Mouse (Mus musculus) kidney, postnatal 0 days (tissue): ENCODE data around the gene Sik1. TPM values are rescaled to one million over a fixed set of nuclear protein-coding genes. Genes with fewer than 3 reads are reported as not detected.
"Not testable (repeated sequence)": the region's sequence is repeated elsewhere in the genome, so short reads cannot be mapped to it uniquely, and the experiment has no call there.

Experiments
- ATAC-seq: fragments of 200-750 bp; cut with Nextera tagmentation; replicated peaks from 2 replicates; pipeline ENCODE4 v1.8.0; 2017; ENCODE audit warnings: low read depth, moderate number of reproducible peaks, moderate TSS enrichment, moderate library complexity; ENCODE audit not compliant: low FRiP score
- DNase-seq: peaks from one replicate; pipeline ENCODE4 v3.0.0-alpha.2; 2016; ENCODE audit warnings: low spot score
- H3K27ac ChIP-seq: fragments of 300-500 bp; sonication (generic); 2 replicates; pipeline ENCODE4 v1.5.1; 2014; ENCODE audit warnings: mild to moderate bottlenecking
- H3K27me3 ChIP-seq: fragments of 300-500 bp; sonication (generic); 2 replicates; pipeline ENCODE4 v1.6.1; 2014; ENCODE audit warnings: low read length, mixed read lengths; ENCODE audit not compliant: insufficient read depth
- H3K36me3 ChIP-seq: fragments of 300-500 bp; sonication (generic); 2 replicates; pipeline ENCODE4 v1.6.1; 2014; ENCODE audit warnings: low read length, mixed read lengths; ENCODE audit not compliant: insufficient read depth
- H3K4me1 ChIP-seq: fragments of 300-500 bp; sonication (generic); replicated peaks from 2 replicates; pipeline ENCODE4 v1.6.1; 2014; ENCODE audit warnings: antibody characterized with exemption, low read length, mixed read lengths; ENCODE audit not compliant: insufficient read depth
- H3K4me2 ChIP-seq: fragments of 300-500 bp; sonication (generic); 2 replicates; pipeline ENCODE4 v1.6.1; 2014; ENCODE audit warnings: mild to moderate bottlenecking, low read length, moderate library complexity, mixed read lengths
- H3K4me3 ChIP-seq: fragments of 300-500 bp; sonication (generic); replicated peaks from 2 replicates; pipeline ENCODE4 v1.5.1; 2014; ENCODE audit warnings: low read depth, low read length
- H3K9ac ChIP-seq: fragments of 300-500 bp; sonication (generic); 2 replicates; pipeline ENCODE4 v1.6.1; 2014; ENCODE audit warnings: low read depth, low read length
- H3K9me3 ChIP-seq: fragments of 300-500 bp; sonication (generic); replicated peaks from 2 replicates; pipeline ENCODE4 v1.6.1; 2016; ENCODE audit warnings: low read length, inconsistent platforms, mixed read lengths
- CTCF ChIP-seq: IDR thresholded peaks from 2 replicates; pipeline ENCODE4 v1.5.1; 2016; ENCODE audit warnings: antibody characterized with exemption, low read depth, mild to moderate bottlenecking, moderate library complexity
- WGBS: fragments of 180-500 bp; shearing (Covaris S2); extraction: QIAGEN DNeasy Blood & Tissue Kit; methylation state at CpG from one replicate; pipeline ENCODE4 v1.1.7; 2014; 5-methylcytosine and 5-hydroxymethylcytosine counted together
- polyA plus RNA-seq: library from polyadenylated mRNA; unstranded; fragments of >200 nt; fragmentation: Nextera tagmentation; extraction: Ambion mirVana; gene quantifications from 2 replicates; pipeline ENCODE4 v1.2.1, GENCODE M21; 2015

Sik1 gene
- polyA plus RNA-seq, 1 experiment from 2014 or later: 17.2 TPM

DNA sequence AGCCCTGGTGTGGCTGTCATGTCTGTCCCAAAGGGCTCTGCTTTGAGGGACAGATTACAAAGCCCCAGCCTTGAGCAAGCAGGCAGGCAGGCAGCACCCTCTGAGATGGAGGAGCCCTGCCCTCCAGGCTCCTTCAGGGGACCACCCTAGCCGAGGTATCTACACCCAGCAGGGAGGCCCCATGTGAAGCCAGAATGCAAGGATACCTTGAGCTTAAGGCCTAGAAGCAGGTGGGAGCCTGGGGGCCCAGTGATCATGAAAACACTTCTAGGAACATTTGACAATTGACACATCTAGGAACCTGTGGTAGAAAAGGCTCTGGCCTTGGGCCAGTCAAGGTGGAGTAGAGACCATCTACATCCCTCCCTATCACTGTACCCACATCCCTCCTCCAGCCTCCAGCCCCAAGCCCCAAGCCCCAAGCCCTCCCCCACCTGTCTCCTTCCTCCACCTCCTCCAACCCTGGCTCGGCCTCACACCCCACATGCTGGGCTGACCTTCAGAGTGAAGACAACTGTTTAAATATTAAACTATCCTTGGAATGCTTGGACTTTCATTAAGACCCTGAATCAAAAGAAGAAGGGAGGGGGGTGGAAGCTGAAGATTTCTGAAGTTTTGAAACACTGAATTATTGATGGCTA lies 34.8 kb upstream of the Sik1 start:
- Histone ChIP-seq H3K27ac (peak overlapping the region; percentile 83), H3K36me3 (no peaks in the 10 kb centered on the region), H3K4me1 (peaks cover 40% of the 10 kb centered on the region), H3K4me3 (no peak overlapping the region), H3K9me3 (no peaks in the 10 kb centered on the region), H3K27me3 (no peaks in the 10 kb centered on the region), H3K9ac (0 out of 2 replicates have a peak overlapping the region, but pooled peaks have one; percentile 27), H3K4me2 (no peak overlapping the region)
- TF ChIP-seq CTCF: no peak
- 19% methylated on average over 2 of the region's 2 CpGs for WGBS
- ATAC-seq: no peak; the same call in 1 of the 2 replicates
- DNase-seq: peak; percentile 64

DNA sequence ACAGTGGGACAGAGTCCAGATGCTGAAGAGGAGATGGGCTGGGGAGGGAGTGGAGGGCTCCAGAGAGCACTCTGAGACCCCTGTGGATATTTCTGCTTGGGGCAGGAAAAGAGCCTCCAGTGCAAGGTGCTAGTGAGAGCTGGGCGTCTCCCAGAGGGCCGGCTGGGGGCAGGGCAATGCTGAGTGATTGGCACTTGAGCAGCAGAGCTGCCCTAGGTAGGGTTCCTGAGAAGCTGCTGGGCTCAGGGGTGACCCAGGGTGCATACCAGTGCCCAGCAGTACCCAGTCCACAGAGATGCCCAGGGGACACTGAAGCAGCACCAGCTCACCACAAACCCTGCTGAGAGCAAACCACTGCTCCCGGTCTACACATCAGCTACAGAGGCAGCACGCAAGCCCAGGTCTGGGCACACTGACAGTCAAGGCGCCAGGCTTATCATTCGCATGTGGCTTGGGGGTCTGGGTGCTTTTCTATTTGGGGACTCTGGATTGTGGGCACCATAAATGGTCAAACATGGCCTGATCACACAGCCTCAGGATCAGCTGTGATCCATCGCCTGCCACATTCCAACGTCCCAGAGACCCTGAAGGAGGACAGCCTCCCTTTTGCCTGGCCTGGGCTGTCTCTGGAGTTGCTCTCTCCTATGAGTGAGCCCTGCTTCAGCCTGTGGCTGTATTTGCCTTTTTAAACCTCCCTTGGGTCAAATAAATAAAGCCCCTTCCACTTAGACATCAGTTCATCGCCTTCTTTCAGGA lies 34.0 kb upstream of the Sik1 start:
- Histone ChIP-seq H3K4me1 (peaks cover 40% of the 10 kb centered on the region), H3K9ac (no peak overlapping the region), H3K4me3 (no peak overlapping the region), H3K27ac (peak overlapping the region; percentile 83), H3K36me3 (no peaks in the 10 kb centered on the region), H3K9me3 (no peaks in the 10 kb centered on the region), H3K4me2 (no peak overlapping the region), H3K27me3 (no peaks in the 10 kb centered on the region)
- TF ChIP-seq CTCF: no peak
- no peak for ATAC-seq
- peak; percentile 76 for DNase-seq
- WGBS: 58% methylated on average over 9 of the region's 9 CpGs

DNA sequence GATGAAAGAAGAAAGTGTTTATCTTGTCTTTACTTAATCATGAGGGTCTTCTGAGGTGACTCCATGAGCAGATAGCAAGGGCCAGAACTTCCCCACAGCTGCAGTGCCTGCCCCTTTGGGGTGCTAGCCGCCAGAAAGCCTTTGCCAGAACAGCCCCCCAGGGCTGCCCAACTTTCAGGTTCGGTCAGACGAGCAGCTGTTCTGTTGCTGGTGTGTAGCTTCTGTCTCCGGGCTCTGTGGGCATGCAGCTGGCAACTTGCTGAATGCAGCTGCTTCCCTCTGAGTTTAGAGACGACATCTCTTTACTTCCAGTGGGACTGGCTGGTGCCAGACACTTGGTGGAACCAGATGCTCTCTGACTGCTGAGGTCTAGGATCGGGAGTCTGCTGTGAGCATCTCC lies 32.9 kb upstream of the Sik1 start:
- DNase-seq (no peak), ATAC-seq (no peak)
- Histone ChIP-seq H3K4me1 (peaks cover 40% of the 10 kb centered on the region), H3K9ac (no peak overlapping the region), H3K36me3 (no peaks in the 10 kb centered on the region), H3K27ac (no peak overlapping the region), H3K4me2 (no peak overlapping the region), H3K27me3 (no peaks in the 10 kb centered on the region), H3K4me3 (no peak overlapping the region), H3K9me3 (no peaks in the 10 kb centered on the region)
- 71% methylated on average over 6 of the region's 6 CpGs for WGBS
- TF ChIP-seq CTCF: no peak

DNA sequence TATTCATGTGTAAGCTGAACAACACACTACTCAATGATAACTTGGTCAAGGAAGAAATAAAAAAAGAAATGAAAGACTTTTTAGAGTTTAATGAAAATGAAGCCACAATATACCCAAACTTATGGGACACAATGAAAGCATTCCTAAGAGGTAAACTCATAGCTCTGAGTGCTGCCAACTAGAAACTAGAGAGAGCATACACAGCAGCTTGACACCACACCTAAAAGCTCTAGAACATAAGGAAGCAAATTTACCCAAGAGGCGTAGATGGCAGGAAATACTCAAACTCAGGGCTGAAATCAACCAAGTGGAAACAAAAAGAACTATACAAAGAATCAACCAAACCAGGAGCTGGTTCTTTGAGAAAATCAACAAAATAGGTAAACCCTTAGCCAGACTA lies 29.1 kb upstream of the Sik1 start:
- not testable (repeated sequence) for H3K4me2 ChIP-seq, H3K9ac ChIP-seq, H3K4me3 ChIP-seq, DNase-seq, H3K9me3 ChIP-seq, H3K4me1 ChIP-seq, H3K27ac ChIP-seq, H3K36me3 ChIP-seq, H3K27me3 ChIP-seq, ATAC-seq
- 86% methylated on average over 1 of the region's 1 CpGs for WGBS

DNA sequence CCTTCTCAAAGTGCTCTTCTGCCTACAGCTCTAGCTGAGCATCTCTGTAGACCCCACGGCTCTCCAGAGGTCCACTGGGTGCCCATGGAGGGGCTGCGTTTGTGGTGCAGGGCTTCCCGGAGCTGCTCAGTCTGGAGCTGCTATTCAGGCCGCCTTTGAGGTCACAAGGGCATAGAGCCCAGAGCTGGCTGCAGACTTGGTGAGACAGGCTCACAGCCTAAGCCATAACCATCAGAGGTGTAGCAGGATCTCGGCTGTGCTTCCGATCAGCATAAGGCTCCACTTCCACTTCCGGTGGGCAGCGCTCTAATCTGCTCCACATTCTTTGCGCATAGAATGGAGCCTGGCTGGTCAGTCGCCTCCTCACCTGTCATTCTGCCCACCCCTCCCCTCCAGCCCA lies 23.8 kb upstream of the Sik1 start:
- H3K4me3 ChIP-seq: no peak overlapping the region
- 83% methylated on average over 10 of the region's 10 CpGs for WGBS
- no peaks in the 10 kb centered on the region for H3K27me3 ChIP-seq
- no peaks in the 10 kb centered on the region for H3K36me3 ChIP-seq
- H3K9ac ChIP-seq: no peak overlapping the region
- H3K27ac ChIP-seq: no peak overlapping the region
- no peak overlapping the region for H3K4me2 ChIP-seq
- TF ChIP-seq CTCF: no peak
- H3K4me1 ChIP-seq: peaks cover 5% of the 10 kb centered on the region; the same call in 1 of the 2 replicates
- DNase-seq (no peak), ATAC-seq (no peak)
- H3K9me3 ChIP-seq: no peaks in the 10 kb centered on the region

DNA sequence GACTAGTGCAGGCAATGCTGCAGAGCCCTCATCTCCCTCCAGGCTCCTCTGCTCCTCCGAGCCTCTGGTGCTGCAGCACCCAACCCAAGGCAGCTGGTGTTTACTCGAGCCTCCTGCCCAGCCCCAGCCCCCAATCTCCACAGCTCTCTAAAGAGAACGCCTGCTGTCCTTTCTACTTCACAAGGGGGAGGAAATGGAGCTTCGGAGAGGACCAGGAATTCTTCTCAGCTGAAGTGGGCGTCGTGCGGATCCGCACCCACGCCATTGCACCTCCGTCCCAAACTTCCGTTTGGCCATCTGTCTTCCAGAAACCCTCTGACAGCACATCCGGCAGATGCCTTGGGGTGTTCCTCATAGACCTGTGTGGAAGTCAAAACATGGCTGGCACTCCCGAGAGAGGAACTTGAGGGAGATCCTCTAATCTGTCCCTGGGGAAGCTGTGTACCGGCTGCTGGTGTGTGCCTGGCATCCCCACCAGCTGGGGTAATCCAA lies 22.1 kb upstream of the Sik1 start:
- Histone ChIP-seq H3K9me3 (no peaks in the 10 kb centered on the region), H3K9ac (no peak overlapping the region), H3K4me3 (no peak overlapping the region), H3K4me1 (peaks cover 5% of the 10 kb centered on the region; the same call in 1 of the 2 replicates), H3K27ac (no peak overlapping the region; the same call in 1 of the 2 replicates), H3K27me3 (no peaks in the 10 kb centered on the region), H3K4me2 (no peak overlapping the region), H3K36me3 (no peaks in the 10 kb centered on the region)
- no peak for TF ChIP-seq CTCF
- no peak for ATAC-seq
- 40% methylated on average over 14 of the region's 14 CpGs for WGBS
- DNase-seq: peak; percentile 29
